Mouse (Mus musculus) liver, embryonic 15.5 days (tissue): ENCODE results near the gene Map3k1. TPM values are rescaled to one million over a fixed set of nuclear protein-coding genes. Genes with fewer than 3 reads are reported as not detected.

Experiments used
- ATAC-seq: fragments of 200-750 bp; cut with Nextera tagmentation; 2 replicates; pipeline ENCODE4 v1.8.0; 2017; ENCODE audit warnings: moderate number of reproducible peaks, mild to moderate bottlenecking, moderate library complexity; ENCODE audit not compliant: insufficient read depth
- H3K27ac ChIP-seq: fragments of 300-500 bp; sonication (generic); replicated peaks from 2 replicates; pipeline ENCODE4 v1.5.1; 2015; ENCODE audit warnings: mild to moderate bottlenecking, inconsistent platforms
- H3K27me3 ChIP-seq: fragments of 300-500 bp; sonication (generic); 2 replicates; pipeline ENCODE4 v1.6.1; 2015; ENCODE audit warnings: mild to moderate bottlenecking, inconsistent platforms
- H3K36me3 ChIP-seq: fragments of 300-500 bp; sonication (generic); replicated peaks from 2 replicates; pipeline ENCODE4 v1.6.1; 2015; ENCODE audit warnings: moderate library complexity, mild to moderate bottlenecking, inconsistent platforms
- H3K4me1 ChIP-seq: fragments of 300-500 bp; sonication (generic); replicated peaks from 2 replicates; pipeline ENCODE4 v1.6.1; 2015; ENCODE audit warnings: inconsistent platforms
- H3K4me2 ChIP-seq: fragments of 300-500 bp; sonication (generic); 2 replicates; pipeline ENCODE4 v1.6.1; 2015; ENCODE audit warnings: moderate library complexity, mild to moderate bottlenecking, inconsistent platforms
- H3K4me3 ChIP-seq: fragments of 300-500 bp; sonication (generic); replicated peaks from 2 replicates; pipeline ENCODE4 v1.5.1; 2015; ENCODE audit warnings: mild to moderate bottlenecking, inconsistent platforms
- H3K9ac ChIP-seq: fragments of 300-500 bp; sonication (generic); 2 replicates; pipeline ENCODE4 v1.6.1; 2015; ENCODE audit warnings: moderate library complexity, mild to moderate bottlenecking, inconsistent platforms
- H3K9me3 ChIP-seq: fragments of 300-500 bp; sonication (generic); replicated peaks from 2 replicates; pipeline ENCODE4 v1.6.1; 2016; ENCODE audit warnings: inconsistent platforms
- WGBS: fragments of 180-500 bp; shearing (Covaris S2); methylation state at CpG from one replicate; pipeline ENCODE4 v1.1.7; 2015; ENCODE audit warnings: mixed read lengths; ENCODE audit not compliant: insufficient replicate concordance; 5-methylcytosine and 5-hydroxymethylcytosine counted together
- polyA plus RNA-seq: library from polyadenylated mRNA; unstranded; fragments of >200 nt; fragmentation: Nextera tagmentation; extraction: Ambion mirVana; gene quantifications from 2 replicates; pipeline ENCODE4 v1.2.1, GENCODE M21; 2015

Map3k1 gene
- polyA plus RNA-seq, 1 experiment from 2014 or later: 12.3 TPM

GRCm38 (mm10) chr13:111827481-111827880 is 18.7 kb upstream of the Map3k1 start:
- Histone ChIP-seq H3K4me1 (0 out of 2 replicates have a peak, but pooled peaks cover 3% of the 10 kb centered on the region), H3K9me3 (no peaks in the 10 kb centered on the region), H3K27ac (no peak overlapping the region), H3K36me3 (no peaks in the 10 kb centered on the region), H3K27me3 (peaks cover 27% of the 10 kb centered on the region), H3K9ac (no peak overlapping the region), H3K4me2 (no peak overlapping the region), H3K4me3 (no peak overlapping the region)
- ATAC-seq: no peak
- WGBS: 58% methylated on average over 4 of the region's 4 CpGs

- H3K4me3 ChIP-seq: no peak overlapping the region
- no peak overlapping the region for H3K9ac ChIP-seq
- no peak overlapping the region for H3K27ac ChIP-seq
- peaks cover 25% of the 10 kb centered on the region for H3K4me1 ChIP-seq
- ATAC-seq: no peak
- no peaks in the 10 kb centered on the region for H3K9me3 ChIP-seq
- H3K27me3 ChIP-seq: 0 out of 2 replicates have a peak, but pooled peaks cover 4% of the 10 kb centered on the region
- no peak overlapping the region for H3K4me2 ChIP-seq
- WGBS: 49% methylated on average over 4 of the region's 4 CpGs
- no peaks in the 10 kb centered on the region for H3K36me3 ChIP-seq
Measured at GRCm38 (mm10) chr13:111824178-111824577, 15.4 kb upstream of the Map3k1 start.

DNA sequence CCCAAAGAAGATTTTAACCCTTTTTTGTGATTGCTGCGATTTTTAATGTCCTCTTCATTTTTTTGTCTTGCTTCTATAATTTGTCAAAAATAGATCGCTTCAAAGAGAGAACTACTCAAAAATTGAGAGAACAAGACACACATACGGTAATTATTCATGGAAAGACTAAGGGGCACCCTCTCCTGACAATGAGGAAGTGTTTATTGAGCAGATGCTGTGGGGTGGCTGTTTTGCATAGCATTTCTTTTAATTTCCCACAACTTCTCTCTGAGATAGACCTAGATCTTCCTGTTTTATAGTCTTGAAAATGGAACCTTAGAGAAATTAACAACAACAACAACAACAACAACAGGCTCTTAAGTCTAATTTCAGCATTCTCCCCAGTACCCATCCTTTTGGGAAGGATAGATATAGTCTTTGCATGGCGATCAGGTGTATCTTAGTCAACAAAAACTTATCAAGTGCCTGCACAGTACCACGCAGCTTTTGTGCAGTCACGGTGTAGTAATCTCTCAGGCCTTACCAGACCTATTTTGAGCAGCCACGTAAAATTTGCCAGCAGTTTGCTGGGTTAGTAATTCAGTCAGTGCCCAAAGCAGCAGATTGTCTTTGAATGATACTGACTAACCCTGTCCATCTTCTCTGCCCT is 13.1 kb upstream of the Map3k1 start:
- H3K9me3 ChIP-seq: no peaks in the 10 kb centered on the region
- no peaks in the 10 kb centered on the region for H3K27me3 ChIP-seq
- H3K4me3 ChIP-seq: no peak overlapping the region
- H3K36me3 ChIP-seq: no peaks in the 10 kb centered on the region
- H3K27ac ChIP-seq: no peak overlapping the region
- no peak overlapping the region for H3K9ac ChIP-seq
- WGBS: 41% methylated on average over 7 of the region's 7 CpGs
- peak; percentile 71 for ATAC-seq
- H3K4me2 ChIP-seq: no peak overlapping the region
- H3K4me1 ChIP-seq: peaks cover 37% of the 10 kb centered on the region

GRCm38 (mm10) chr13:111819618-111820385 is 11.0 kb upstream of the Map3k1 start:
- Histone ChIP-seq H3K4me3 (no peak overlapping the region), H3K4me1 (peaks cover 40% of the 10 kb centered on the region), H3K27ac (no peak overlapping the region), H3K9me3 (no peaks in the 10 kb centered on the region), H3K4me2 (no peak overlapping the region), H3K9ac (no peak overlapping the region), H3K27me3 (no peaks in the 10 kb centered on the region), H3K36me3 (no peaks in the 10 kb centered on the region)
- 77% methylated on average over 9 of the region's 9 CpGs for WGBS
- no peak for ATAC-seq

- ATAC-seq: no peak
- Histone ChIP-seq H3K27ac (no peak overlapping the region), H3K9ac (no peak overlapping the region), H3K36me3 (no peaks in the 10 kb centered on the region), H3K4me2 (no peak overlapping the region), H3K9me3 (no peaks in the 10 kb centered on the region), H3K4me1 (peaks cover 40% of the 10 kb centered on the region), H3K4me3 (no peak overlapping the region), H3K27me3 (no peaks in the 10 kb centered on the region)
- WGBS: 71% methylated on average over 4 of the region's 4 CpGs
Measured at GRCm38 (mm10) chr13:111819106-111819505, 10.3 kb upstream of the Map3k1 start.

DNA sequence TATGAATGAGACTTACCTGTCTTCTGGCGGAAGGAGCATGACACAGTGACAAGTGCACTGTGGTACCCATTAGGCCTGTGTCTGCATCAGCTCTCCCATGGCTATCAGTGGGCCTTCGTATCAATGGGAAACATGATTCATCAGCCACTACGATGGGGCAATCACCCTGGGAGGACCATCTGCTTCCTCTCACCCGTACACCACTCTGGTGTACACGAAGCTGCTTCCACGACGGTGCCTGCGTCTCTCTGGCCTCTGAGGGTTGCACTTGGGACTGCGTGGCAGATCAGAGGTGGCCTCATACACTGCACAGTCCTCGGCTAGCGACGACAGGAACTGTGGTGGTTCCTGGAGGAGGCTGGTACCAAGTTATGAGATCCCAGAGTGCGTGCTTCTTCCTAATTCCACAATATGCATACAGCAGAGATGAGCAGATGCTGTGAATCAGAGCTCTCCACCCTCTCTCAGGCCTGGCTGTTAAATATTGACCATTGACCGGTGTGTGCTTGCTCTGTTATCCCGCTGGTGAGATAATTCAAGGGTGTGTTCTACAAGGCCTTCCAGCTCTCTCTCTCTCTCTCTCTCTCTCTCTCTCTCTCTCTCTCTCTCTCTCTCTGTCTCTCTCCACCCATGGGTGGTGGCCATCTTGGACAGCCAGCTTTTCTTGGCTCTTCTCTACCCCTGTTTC is 9.6 kb upstream of the Map3k1 start:
- Histone ChIP-seq H3K4me3 (no peak overlapping the region; the same call in 1 of the 2 replicates), H3K9ac (no peak overlapping the region), H3K36me3 (no peaks in the 10 kb centered on the region), H3K27me3 (no peaks in the 10 kb centered on the region), H3K4me1 (peaks cover 40% of the 10 kb centered on the region), H3K9me3 (no peaks in the 10 kb centered on the region), H3K27ac (no peak overlapping the region; the same call in 1 of the 2 replicates), H3K4me2 (peak overlapping the region; percentile 30)
- peak; percentile 39; the same call in 1 of the 2 replicates for ATAC-seq
- 39% methylated on average over 15 of the region's 15 CpGs for WGBS

- Histone ChIP-seq H3K27ac (no peak overlapping the region), H3K9me3 (no peaks in the 10 kb centered on the region), H3K9ac (no peak overlapping the region), H3K36me3 (no peaks in the 10 kb centered on the region), H3K4me3 (no peak overlapping the region), H3K4me2 (no peak overlapping the region), H3K27me3 (no peaks in the 10 kb centered on the region), H3K4me1 (peaks cover 39% of the 10 kb centered on the region)
- no peak for ATAC-seq
- 51% methylated on average over 7 of the region's 7 CpGs for WGBS
Measured at GRCm38 (mm10) chr13:111817773-111818172, 9.0 kb upstream of the Map3k1 start.

GRCm38 (mm10) chr13:111816431-111816830 is 7.6 kb upstream of the Map3k1 start:
- Histone ChIP-seq H3K4me1 (peaks cover 28% of the 10 kb centered on the region), H3K9me3 (no peaks in the 10 kb centered on the region), H3K27ac (peak overlapping the region; percentile 33; the same call in 1 of the 2 replicates), H3K9ac (no peak overlapping the region), H3K4me3 (no peak overlapping the region), H3K27me3 (peaks cover 11% of the 10 kb centered on the region), H3K4me2 (no peak overlapping the region), H3K36me3 (no peaks in the 10 kb centered on the region)
- 68% methylated on average over 3 of the region's 3 CpGs for WGBS
- peak; percentile 59 for ATAC-seq

GRCm38 (mm10) chr13:111815486-111815885 is 6.7 kb upstream of the Map3k1 start:
- H3K36me3 ChIP-seq: no peaks in the 10 kb centered on the region
- H3K4me2 ChIP-seq: no peak overlapping the region
- WGBS: 80% methylated on average over 4 of the region's 4 CpGs
- no peak overlapping the region for H3K27ac ChIP-seq
- no peak for ATAC-seq
- peaks cover 26% of the 10 kb centered on the region for H3K4me1 ChIP-seq
- no peak overlapping the region for H3K9ac ChIP-seq
- no peaks in the 10 kb centered on the region for H3K9me3 ChIP-seq
- no peak overlapping the region for H3K4me3 ChIP-seq
- H3K27me3 ChIP-seq: peaks cover 20% of the 10 kb centered on the region

GRCm38 (mm10) chr13:111815017-111815416 is 6.2 kb upstream of the Map3k1 start:
- Histone ChIP-seq H3K9me3 (no peaks in the 10 kb centered on the region), H3K36me3 (no peaks in the 10 kb centered on the region), H3K27me3 (peaks cover 25% of the 10 kb centered on the region), H3K4me1 (peaks cover 23% of the 10 kb centered on the region), H3K9ac (no peak overlapping the region), H3K27ac (no peak overlapping the region), H3K4me2 (no peak overlapping the region), H3K4me3 (no peak overlapping the region)
- 88% methylated on average over 7 of the region's 7 CpGs for WGBS
- ATAC-seq: no peak

- ATAC-seq: no peak
- 56% methylated on average over 2 of the region's 2 CpGs for WGBS
Measured at GRCm38 (mm10) chr13:111812647-111813046, 3.9 kb upstream of the Map3k1 start.

More at GRCm38 (mm10) chr13:111812647-111813046, 3.9 kb upstream of the Map3k1 start:
- Histone ChIP-seq H3K4me1 (peaks cover 17% of the 10 kb centered on the region), H3K9me3 (no peaks in the 10 kb centered on the region), H3K36me3 (no peaks in the 10 kb centered on the region), H3K4me2 (no peak overlapping the region), H3K9ac (no peak overlapping the region), H3K27me3 (peaks cover 34% of the 10 kb centered on the region), H3K4me3 (no peak overlapping the region), H3K27ac (no peak overlapping the region)
